Mouse (Mus musculus) adrenal gland, postnatal 36 days (tissue): ENCODE measurements around the gene Cflar. TPM values are rescaled to one million over a fixed set of nuclear protein-coding genes. Genes with fewer than 3 reads are reported as not detected.
A peak's percentile ranks its signal among the peaks of the same experiment; 100 is the strongest.
"Not testable (repeated sequence)": the region's sequence is repeated elsewhere in the genome, so short reads cannot be mapped to it uniquely, and the experiment has no call there.

Experiments used
- DNase-seq, 2 experiments: peaks; one replicate each; pipeline ENCODE4 v3.0.0; 2021; ENCODE audit warnings: mixed read lengths in 1 of 2
- long read RNA-seq, 2 experiments: library from polyadenylated mRNA; stranded (forward); transcript quantifications; one replicate each; pipeline ENCODE4 v2.0.0; 2021; ENCODE audit warnings: borderline sequencing depth in 2 of 2
- total RNA-seq, 2 experiments: library from RNA; stranded (reverse); gene quantifications; 2 replicates each; pipeline ENCODE4 v1.2.3; 2021

The Cflar gene
- 100 to 1,000 TPM; 110 to 114 TPM for total RNA-seq
- long read RNA-seq, experiment 1, transcript Cflar-208 (2 exons, 378 nt) = major isoform, 5 of 38 reads
- long read RNA-seq, experiment 1, partial matches to known transcripts = 1 of 38 reads
- long read RNA-seq, experiment 1, other reads (novel, unspliced or antisense) = 24 of 38 reads
- long read RNA-seq, experiment 2, transcript Cflar-213 (1 exons, 3,677 nt) = major isoform, 12 of 26 reads
- long read RNA-seq, experiment 2, partial matches to known transcripts = 0 of 26 reads
- long read RNA-seq, experiment 2, other reads (novel, unspliced or antisense) = 11 of 26 reads

DNA sequence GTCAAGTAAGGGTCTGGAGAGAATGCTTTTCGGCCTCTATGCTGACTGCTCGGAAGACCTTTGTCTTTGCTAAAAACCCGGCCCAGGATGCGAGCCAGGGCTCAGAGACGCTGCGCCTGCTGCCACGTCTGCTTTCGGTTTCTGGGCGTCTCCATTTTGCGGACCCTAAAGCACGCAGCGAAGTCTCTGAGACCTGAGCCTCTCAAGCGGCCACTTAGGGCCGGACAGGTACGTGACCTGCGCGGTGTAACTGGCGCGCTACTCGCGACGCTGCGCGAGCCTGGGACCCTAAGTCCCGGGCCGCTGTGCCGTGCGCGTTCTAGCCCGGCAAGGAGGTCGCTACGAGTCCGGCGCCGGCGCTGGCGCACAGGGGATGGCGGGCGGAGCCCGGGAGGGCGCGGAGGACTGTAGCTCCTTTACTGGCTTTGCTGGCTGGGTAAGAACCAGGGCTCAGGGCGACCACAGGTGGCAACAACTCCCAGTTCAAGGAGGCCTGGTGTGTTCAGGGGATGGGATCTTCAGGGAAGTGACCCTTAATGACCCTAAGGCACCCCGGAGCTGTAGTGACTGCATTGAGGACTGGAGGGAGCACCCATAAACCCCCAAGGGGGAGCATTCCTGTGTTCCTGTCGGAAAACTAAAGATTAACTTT lies at the start of gene Cflar:
Gene Cflar, plus strand, starts transcription at position 144 of the 652 bp plus-strand sequence.
- DNase-seq = peak; percentile 77 to 83

DNA sequence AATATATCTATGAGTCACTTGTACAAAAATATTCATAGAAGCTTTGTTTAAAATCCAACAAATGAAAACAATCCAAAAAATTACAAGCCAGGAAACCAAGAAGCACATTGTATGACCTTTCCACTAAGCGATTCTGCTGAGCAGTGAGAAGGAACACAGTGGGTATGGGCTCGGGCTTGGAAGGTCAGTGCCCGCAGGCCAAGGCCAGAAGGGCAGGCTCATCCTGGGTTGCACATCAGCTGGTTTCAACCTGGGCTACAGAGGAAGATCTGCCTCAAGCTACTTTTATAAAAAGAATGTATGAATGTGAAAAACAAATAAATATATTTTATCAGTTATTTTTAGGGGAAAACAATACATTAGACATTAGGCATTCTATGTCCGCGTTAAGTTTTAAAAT lies 48.6 kb upstream of the Cflar start:
- not testable (repeated sequence) for DNase-seq

DNA sequence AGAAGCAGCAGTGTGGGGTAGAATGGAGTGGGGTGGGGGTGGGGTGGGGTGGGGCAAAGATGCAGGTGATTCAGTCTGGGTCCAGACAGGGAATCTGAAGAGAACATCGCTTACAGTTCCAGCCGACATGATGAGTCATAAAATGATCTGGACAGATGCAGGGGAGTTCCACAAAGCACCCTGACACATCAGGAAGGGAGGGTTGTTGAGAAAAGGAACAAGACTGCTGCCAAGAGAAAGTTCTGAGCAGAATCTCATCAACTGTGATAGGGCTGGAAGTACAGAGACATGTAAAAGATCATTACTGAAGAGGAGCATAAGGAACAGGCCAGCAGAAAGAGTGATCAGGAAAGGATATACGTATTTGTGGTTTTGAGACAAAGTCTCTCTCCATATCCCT lies 47.9 kb upstream of the Cflar start:
- DNase-seq = not testable (repeated sequence)

DNA sequence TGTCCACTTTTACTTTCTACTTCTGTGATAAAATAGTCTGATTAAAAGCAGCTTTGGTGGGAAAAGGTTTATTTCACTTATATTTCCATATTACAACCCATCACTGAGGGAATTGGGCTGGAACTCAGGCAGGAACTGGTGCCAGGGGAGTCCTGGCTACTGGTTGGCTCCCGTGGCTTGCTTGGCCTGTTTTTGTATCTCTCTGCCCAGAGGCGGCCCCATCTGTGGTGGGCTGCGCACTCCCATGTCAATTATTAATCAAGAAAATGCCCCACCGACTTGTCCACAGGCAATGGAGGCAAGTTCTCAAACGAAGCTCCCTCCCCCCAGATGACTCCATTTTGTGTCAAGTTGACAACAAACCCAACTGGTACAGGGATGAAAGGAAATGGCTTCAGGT lies 43.1 kb upstream of the Cflar start:
- no peak for DNase-seq

DNA sequence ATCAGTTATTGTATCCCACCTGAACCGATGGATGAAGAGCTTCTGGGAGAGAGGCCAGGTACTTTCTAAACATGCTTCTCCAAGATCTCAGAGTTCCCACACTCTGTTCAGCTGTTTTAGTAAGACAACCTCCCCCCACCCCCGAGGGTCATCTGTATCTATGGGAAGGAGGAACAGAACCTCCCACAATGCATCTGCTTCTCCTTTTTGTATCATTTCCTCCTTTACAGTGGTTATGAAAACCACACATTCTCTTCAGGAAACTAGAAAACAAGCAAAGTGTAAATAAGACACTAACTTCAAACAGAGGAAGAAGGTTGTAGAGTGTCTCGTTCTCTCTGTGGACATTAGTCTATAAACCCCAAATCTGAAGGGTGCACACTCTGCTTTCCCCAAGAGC lies 41.7 kb upstream of the Cflar start:
- not testable (repeated sequence) for DNase-seq

DNA sequence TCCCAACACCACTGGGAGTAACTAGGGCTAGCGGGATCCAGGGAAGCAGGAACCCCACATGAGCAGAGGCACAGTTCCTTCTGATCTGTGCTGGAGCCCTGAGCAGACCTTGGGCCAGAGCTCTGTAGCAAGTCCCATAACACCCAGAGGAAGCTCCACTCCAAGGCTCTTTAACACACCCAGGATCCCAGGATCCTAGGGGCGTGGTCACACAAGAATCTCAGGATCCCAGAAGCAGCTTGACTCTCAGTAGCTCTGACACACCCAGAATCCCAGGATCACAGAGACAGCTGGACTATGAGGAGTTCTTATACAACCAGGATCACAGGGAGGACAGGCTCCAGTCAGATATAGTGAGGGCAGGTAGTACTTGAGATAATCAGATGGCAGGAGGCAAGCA lies 39.2 kb upstream of the Cflar start:
- no peak for DNase-seq

DNA sequence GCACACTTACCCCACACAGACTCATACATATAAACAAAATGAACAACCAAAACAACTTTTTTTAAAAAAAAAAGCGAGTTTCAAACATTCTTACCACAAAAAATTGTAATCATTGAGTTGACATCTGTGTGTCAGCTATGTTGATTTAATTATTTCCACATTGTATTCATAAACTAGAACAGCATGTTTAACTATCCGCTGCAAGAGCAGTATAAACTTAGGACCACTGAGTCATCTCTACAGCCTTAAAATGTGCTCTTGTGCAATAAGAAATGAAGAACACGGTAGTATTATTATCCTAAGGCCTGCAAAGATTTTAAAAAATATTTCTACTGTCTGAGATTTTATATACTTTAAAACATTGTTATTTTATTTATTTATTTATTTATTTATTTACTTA lies 36.3 kb upstream of the Cflar start:
- DNase-seq = no peak

DNA sequence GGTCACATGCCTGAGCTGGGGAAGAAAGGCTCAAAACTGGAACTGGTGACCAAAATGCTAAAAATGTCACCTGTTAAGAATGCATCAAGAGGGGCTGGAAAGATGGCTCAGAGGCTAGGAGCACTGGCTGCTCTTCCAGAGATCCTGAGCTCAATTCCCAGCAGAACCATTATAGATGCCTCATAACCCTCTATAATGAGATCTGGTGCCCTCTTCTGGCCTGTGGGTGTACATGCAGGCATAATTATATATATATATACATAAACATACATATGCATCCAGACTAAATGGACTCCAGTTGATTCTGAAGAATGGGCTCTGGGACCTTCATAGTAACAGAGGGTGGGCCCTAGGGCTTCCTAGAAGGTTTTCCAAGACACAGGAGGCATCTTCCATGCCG lies 33.7 kb upstream of the Cflar start:
- peak; percentile 16 to 64 for DNase-seq

DNA sequence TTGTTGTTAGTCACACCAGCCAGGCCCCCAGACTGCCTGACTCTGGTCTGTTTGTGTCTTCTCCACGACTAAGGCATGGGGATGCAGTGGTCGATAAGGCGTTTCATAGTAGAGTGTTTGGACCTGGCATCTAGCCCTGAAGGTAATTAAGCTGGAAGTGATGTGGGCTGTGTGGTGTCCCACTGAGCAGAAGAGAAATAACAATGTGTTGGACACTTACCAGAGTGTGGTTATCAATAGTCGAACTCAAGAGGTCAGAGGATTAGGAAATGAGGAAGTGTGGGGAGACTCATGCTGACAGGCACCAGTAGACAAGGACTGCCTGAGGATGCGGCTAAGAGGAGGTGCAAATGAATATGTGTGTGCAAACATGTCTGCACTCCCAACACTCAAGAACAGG lies 32.9 kb upstream of the Cflar start:
- DNase-seq = not testable (repeated sequence)

DNA sequence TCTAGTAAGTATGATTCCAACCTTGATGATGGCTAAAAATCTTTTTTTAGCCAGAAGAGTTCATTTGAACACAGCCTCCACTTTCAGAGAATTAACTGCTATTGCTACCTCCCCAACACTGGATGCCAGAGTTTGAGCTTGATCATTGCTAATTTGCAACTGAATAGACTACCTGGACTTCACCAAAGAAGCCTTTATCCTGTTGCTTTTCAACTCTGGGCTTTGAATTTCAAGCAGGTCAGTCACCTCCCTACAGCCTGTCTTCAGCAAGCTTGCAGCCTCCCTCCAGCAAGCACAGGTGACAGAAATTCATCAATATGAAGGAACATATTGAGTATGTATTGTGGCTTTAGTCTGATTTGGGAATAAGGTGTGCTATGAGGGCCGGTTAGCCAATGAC lies 21.9 kb upstream of the Cflar start:
- DNase-seq = no peak

DNA sequence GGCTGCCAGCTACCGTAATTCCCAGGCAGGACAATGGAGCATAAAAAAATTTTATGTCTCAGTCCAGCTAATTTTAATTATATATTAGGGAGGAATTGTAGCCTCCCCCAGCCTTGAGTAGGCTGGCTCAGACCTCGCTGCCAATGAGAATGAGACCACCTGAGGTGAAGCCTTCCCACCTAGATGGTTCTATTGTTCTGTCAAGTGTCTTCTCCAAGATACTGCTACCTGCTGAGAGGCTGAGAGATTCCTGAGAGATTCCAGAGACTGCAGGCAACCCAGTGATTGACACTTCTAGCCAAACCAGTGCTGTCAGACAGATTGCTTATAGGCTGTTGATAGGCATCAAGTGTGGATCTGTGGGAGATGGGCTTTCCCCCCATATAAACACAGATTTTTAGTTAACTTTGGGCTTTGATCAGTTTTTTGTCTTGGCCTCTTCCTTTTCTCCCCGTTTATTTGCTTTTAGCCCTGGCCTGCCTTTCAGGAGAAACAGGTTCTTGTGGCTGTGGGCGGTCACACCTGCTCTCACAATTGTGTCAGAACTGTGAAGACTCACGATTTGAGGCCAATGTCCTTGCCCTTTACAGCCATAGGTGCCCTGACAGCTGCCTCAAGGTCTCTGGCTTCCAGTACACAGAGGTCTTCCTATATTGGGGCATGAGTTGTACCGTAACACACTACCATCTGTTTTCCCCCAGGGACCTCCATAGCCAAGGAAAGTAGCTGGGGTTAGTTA lies 21.1 kb upstream of the Cflar start:
- DNase-seq = no peak

DNA sequence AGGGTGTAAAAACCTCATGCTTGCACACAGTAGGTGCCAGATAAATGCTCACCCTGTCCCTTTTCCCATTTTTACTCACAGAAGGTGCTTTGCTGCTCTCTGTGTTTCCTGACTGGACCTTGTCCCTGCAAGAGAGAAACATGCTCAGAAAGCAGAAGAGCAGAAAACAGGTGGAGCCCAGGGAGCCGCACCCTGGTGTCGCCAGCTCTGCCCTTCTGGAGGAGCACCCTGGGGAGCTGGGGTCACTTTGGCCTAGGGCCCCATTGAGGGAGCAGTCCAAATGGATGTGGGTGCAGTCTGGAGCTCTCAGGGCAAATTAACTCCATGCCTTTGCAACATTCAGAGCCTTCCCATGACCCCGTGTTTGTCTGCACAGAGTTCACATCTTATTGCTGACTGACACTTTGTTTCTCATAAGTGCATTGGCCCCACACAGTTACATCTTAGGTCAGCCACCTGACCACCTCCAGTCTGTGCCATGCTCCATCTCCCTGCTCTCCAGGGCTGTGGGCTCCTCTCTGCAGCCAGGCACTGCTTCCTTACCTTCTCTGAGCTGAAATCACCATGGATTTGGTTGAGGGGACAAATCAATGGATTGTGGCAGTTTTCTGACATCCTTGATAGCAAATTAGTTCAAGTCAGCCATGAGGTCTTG lies 20.3 kb upstream of the Cflar start:
- DNase-seq = peak in 1 of 2 experiments; percentile 18

DNA sequence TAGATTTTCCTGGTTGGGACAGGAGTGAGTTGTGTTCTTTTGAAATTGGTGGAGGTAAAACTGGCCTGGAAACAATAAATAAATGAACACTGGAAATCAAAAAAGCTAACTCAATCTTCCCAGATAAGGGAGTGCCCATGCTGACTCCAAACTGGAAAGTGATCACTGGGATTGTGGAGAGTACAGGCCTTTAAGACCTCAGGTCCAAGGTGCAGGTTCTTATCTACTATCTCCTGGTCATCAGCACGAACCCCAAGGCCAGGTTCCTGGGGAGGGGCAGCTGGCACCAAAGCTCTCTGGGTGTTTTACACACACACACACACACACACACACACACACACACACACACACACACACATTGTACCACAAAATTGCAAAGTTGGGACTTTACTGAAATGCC lies 19.6 kb upstream of the Cflar start:
- DNase-seq = not testable (repeated sequence)

DNA sequence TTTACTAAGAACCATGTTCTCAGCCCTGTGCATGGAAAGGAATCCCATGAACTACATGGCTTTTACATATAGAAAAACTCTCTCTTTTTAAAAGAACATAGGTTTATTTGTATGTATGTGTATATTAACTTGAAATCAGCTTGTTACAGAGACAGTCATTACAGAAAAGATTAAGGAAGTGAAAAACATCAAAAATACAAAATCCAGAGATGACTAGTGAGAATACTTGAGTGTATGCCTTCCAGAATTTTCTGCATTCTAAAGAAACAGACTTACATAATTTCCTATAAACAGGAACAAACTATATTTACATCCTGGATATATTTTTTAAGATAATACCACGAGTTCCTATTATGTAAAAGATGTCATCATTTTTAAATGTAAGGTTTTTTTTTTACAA lies 17.6 kb upstream of the Cflar start:
- DNase-seq = no peak

DNA sequence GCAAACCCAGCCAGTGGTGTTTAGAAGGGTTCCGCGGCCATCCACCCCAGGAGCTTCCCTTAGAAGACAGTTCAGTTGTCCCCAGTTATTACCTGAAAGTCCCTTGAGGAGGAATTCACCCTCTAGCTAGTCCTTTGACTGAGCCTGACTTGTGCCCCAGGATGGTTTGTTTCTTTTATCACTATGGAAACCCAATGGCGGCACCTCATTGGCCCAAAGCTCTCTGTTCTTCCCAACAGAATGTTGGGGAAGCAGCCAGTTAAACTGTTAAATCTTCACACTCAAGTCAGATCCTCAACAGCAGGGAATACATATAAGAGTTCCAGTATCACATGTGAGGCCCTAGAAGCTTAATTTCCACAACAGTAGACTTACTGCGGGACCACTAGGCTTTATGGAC lies 15.5 kb upstream of the Cflar start, which contains the start of gene Als2cr12:
Gene Als2cr12, minus strand, starts transcription at position 180 of the 400 bp plus-strand sequence.
- not testable (repeated sequence) for DNase-seq

DNA sequence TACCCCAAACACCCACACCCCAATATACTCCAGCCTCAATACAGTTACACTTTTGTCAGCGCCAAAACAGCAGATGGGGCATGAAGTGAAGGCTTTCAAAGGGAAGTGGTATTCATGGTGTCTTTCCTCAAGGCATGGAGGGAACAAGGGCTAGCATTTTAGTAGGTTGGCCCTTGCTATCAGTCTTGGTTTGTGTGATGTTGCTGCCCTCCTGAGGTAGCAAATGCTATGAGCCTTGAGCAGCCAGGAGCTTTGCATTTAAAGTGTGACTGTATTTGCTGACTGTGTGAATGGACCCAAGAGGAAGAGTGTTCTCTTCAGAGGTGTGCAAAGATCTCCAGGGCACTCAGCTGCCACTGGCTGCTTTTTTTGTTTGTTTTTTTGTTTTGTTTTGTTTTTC lies 13.7 kb upstream of the Cflar start:
- DNase-seq = not testable (repeated sequence)

DNA sequence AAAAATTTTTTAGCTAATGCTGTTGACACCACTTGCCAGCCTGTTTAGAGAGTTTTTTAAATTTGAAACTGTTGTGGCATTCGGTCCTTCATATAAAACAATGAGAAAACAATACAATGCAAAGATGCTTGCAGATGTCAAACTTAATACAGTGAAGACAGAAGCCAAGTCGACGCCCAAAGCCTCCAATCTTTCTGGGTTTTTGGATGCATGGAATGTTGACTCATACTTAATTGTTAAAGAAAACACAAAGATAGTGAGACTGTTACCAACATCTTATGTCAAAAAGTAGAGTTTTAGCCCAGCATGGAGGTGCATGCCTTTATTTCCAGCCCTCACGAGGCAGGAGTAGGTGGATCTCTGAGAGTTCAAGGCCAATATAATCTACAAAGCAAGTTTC lies 12.5 kb upstream of the Cflar start:
- DNase-seq = no peak

DNA sequence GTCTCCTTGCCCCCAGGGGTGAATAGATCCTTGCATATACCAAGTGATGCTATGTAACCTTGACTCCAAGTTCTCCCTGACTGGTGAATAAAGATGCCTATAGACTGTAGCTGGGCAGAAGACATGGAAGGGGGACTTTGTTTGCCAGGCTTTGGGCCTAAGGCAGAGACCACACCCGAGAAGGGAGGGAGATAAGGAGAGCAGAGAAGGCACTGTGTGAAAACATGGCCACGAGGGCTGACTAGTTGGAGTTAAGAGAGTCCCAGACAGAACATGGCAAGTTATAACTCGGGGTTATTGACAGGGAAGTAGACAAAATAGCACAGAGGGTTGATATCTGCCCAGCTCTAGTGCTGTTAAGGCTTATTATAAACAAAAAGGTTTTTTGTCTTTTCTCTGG lies 11.3 kb upstream of the Cflar start:
- DNase-seq = no peak

DNA sequence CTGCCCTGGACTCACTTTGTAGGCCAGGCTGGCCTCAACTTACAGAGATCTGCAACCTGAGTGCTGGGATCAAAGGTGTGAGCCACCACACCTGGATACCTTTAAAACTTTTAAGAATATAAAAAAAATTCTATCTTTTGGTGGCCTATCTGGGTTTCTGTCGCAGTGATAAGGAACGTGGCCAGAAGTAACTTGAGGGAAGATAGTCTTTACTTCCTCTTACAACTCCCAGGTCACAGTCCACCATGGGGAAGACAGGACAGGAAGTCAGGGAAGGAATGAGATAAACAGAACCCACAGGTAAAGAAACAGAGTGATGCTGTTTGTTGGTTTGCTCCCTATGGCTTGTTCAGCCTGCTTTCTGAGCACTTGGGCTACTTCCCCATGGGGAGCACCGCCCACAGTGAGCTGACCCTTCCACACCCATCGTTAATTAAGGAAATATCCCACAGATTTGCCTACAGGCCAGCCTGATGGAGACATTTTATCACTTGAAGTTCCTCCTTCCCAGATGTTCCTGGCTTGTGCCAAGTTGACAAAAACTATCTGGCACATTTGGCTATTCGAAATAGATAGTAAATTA lies 10.6 kb upstream of the Cflar start:
- not testable (repeated sequence) for DNase-seq

DNA sequence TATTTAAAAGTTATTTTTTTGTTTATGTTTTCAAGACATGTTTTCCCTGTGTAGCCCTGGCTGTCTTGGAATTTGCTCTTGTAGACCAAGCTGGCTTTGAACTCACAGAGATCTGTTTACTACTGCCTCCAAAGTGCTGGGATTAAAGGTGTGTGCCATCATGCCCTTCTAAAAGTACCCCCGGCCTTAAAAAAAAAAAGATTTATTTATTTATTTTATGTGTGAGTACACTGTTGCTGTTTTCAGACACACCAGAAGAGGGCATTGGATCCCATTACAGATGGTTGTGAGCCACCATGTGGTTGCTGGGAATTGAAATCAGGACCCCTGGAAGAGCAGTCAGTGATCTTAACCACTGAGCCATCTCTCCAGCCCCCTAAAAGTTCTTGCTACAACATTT lies 1.3 kb upstream of the Cflar start:
- DNase-seq = not testable (repeated sequence)

DNA sequence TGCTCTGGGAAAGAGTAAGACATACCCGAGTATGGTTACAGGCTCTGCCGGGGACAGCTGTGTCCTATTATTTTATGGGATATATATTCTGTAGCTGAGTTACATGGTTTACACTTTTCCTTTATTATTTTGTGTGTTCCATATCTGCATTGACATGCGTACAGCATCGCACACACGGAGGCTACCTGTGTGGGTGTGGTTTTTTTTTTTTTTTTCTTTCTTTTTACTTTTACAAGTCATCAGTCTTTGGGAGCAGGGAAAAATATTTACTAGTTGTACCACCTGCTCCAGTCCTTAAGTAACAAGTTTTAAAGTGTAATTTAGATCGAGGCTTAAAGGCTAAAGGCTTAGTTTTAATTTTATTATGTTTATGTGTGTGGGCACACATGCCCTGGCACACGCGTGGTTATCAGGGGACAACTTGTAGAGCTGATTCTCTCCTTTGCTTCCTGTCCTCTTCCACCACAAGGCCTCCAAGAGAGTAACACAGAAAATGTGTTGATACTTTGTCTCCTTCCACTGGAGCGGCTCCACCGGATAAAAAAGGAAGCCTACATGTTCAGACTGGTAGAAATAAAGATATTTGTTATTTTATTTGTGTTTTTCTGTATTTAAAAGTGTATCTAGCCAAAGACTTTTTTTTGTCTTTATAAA lies 470 bp upstream of the Cflar start:
- no peak for DNase-seq
